16 mouse cellular contexts compared by ENCODE assay signal in genomic region chr3:102736436-102736835, GRCm38 (mm10). TPM values are rescaled to one million over a fixed set of nuclear protein-coding genes. Genes with fewer than 3 reads are reported as not detected.
DNase-seq lines count a peak whose midpoint lies in the region; ATAC-seq and TF ChIP-seq lines count a peak whose summit lies in the region.
"Had no signal": no experiment of that assay in that cellular context is flagged by ENCODE, and none has a peak within 500 bp of the region (broad histone marks: within the 10 kb centered on the region; RNA-seq: fewer than 3 reads in every experiment).

No protein-coding gene starts in this region.

- no peaks in the 10 kb centered on the region for H3K27me3 ChIP-seq in heart, embryonic 12.5 days (replicated peaks)
- no peaks in the 10 kb centered on the region for H3K27me3 ChIP-seq in kidney, postnatal 0 days (ENCODE audit: insufficient read depth, low read length)

- TF ChIP-seq CTCF in kidney, postnatal 0 days (IDR thresholded peaks at IDR 0.05; ENCODE audit: low read depth) = no peak

- H3K4me3 ChIP-seq in heart, embryonic 12.5 days = no peak overlapping the region
- no peak overlapping the region for H3K4me3 ChIP-seq in kidney, postnatal 0 days (replicated peaks; ENCODE audit: low read depth, low read length)
- H3K4me3 ChIP-seq: erythroblast, embryonic 14.5 days had no signal

- 66% methylated on average over 6 of the region's 6 CpGs for WGBS in heart, embryonic 12.5 days
- 41% methylated on average over 6 of the region's 6 CpGs for WGBS in kidney, postnatal 0 days

- peaks cover 1% of the 10 kb centered on the region; the same call in 1 of the 2 replicates for H3K36me3 ChIP-seq in heart, embryonic 12.5 days
- H3K36me3 ChIP-seq in kidney, postnatal 0 days (ENCODE audit: insufficient read depth, low read length) = no peaks in the 10 kb centered on the region

- no peak for ATAC-seq in heart, embryonic 12.5 days (ENCODE audit: insufficient number of reproducible peaks, low FRiP score)
- ATAC-seq in kidney, postnatal 0 days (replicated peaks; ENCODE audit: low FRiP score, low read depth) = no peak
- ATAC-seq in inflammation-experienced regulatory T-cells, adult 6 months = no peak

- no peak overlapping the region for H3K9ac ChIP-seq in heart, embryonic 12.5 days
- H3K9ac ChIP-seq in kidney, postnatal 0 days (ENCODE audit: low read depth, low read length) = no peak overlapping the region
- H3K9ac ChIP-seq: liver, embryonic 14.5 days had no signal

- DNase-seq in heart, adult 18-20 months = no peak
- peak; percentile 24 for DNase-seq in kidney, postnatal 0 days (ENCODE audit: low spot score)
- no peak for DNase-seq in kidney, postnatal 10 days
- DNase-seq in thymus, postnatal 14 days = peak; percentile 37
- DNase-seq in thymus, postnatal 10 days (ENCODE audit: low spot score in 2 of 2) = no peak
- DNase-seq: cerebellum, adult 18-20 months had no signal

- H3K4me2 ChIP-seq in heart, embryonic 12.5 days = peak overlapping the region; percentile 95; the same call in 1 of the 2 replicates
- H3K4me2 ChIP-seq in kidney, postnatal 0 days (ENCODE audit: low read length) = 0 out of 2 replicates have a peak overlapping the region, but pooled peaks have one; percentile 96

- peaks cover 58% of the 10 kb centered on the region for H3K4me1 ChIP-seq in heart, embryonic 12.5 days (replicated peaks)
- H3K4me1 ChIP-seq in kidney, postnatal 0 days (replicated peaks; ENCODE audit: insufficient read depth, low read length) = 0 out of 2 replicates have a peak, but pooled peaks cover 3% of the 10 kb centered on the region

- H3K9me3 ChIP-seq in heart, embryonic 12.5 days (replicated peaks) = no peaks in the 10 kb centered on the region
- no peaks in the 10 kb centered on the region for H3K9me3 ChIP-seq in kidney, postnatal 0 days (replicated peaks; ENCODE audit: low read length)

- H3K27ac ChIP-seq in heart, embryonic 12.5 days (ENCODE audit: poor library complexity, severe bottlenecking) = no peak overlapping the region
- peak overlapping the region; percentile 33; the same call in 1 of the 2 replicates for H3K27ac ChIP-seq in kidney, postnatal 0 days
- H3K27ac ChIP-seq: liver, embryonic 14.5 days had no signal

RNA-seq across cellular contexts. Expression of gene Tspan2, which starts 2.1 kb away (rescaled TPM):
- polyA plus RNA-seq in heart, embryonic 12.5 days (2016; fragmentation: Nextera tagmentation; extraction: Ambion mirVana) = 36.0 and 37.0 TPM in 2 replicates
- total RNA-seq in heart, adult 18-20 months (2021) = 1 to 10 TPM; 8.1 to 9.9 TPM
- polyA plus RNA-seq in kidney, postnatal 0 days (2015; fragmentation: Nextera tagmentation; extraction: Ambion mirVana) = 8.9 and 9.5 TPM in 2 replicates
- 1 to 10 TPM in 2 of 3 experiments, under 1 TPM in 1; 0.84 to 3.6 (median 1.5) TPM for polyA plus RNA-seq in inflammation-experienced regulatory T-cells, adult 6 months (2017; shearing (Covaris generic))
- polyA plus RNA-seq: erythroblast, embryonic 14.5 days had no signal

RNA-seq across cellular contexts. Expression of gene Tshb, which starts 46.1 kb away (rescaled TPM):
- polyA plus RNA-seq in heart, embryonic 12.5 days (2016; fragmentation: Nextera tagmentation; extraction: Ambion mirVana) = 0.04 and 0.10 TPM in 2 replicates
- not detected for total RNA-seq in heart, adult 18-20 months (2021)
- 0.10 and 0.18 TPM in 2 replicates for polyA plus RNA-seq in kidney, postnatal 0 days (2015; fragmentation: Nextera tagmentation; extraction: Ambion mirVana)
- polyA plus RNA-seq in inflammation-experienced regulatory T-cells, adult 6 months (2017; shearing (Covaris generic)) = under 1 TPM in 1 of 3 experiments, not detected in 2; 0.54 TPM
- total RNA-seq: gastrocnemius, postnatal 4 days; layer of hippocampus, postnatal 10 days; left cerebral cortex, postnatal 4 days had no signal
- polyA plus RNA-seq: erythroblast, embryonic 14.5 days; kidney, embryonic 14.5 days; liver, embryonic 14.5 days; myocyte; small intestine, adult 2 months had no signal

Comparison
In these comparisons a context has a peak if more than half of its experiments do, and no peak if none do; other contexts are left out.
1. DNase-seq: peak in kidney, postnatal 0 days (single experiment) and thymus, postnatal 14 days (single experiment); none in heart, adult 18-20 months (0 of 2), kidney, postnatal 10 days (single experiment) and thymus, postnatal 10 days (0 of 2).